Mouse (Mus musculus) right cerebral cortex, postnatal 4 days (tissue): ENCODE results near the gene Alg13.

Experiments used
- DNase-seq: peaks from one replicate; pipeline ENCODE4 v3.0.0-alpha.2; 2022

Alg13 gene

GRCm38 (mm10) chrX:144317548-144318163, at the start of gene Alg13:
Gene Alg13, plus strand, starts transcription at chrX:144317804.
- DNase-seq, result peak; percentile 80

- DNase-seq, result no peak
These were observed 49.0 kb upstream of the Alg13 start for GRCm38 (mm10) chrX:144268606-144269005.

GRCm38 (mm10) chrX:144301476-144301875, 16.1 kb upstream of the Alg13 start:
- no peak for DNase-seq

GRCm38 (mm10) chrX:144305659-144306058, 11.9 kb upstream of the Alg13 start:
- no peak for DNase-seq

GRCm38 (mm10) chrX:144314041-144314440, 3.6 kb upstream of the Alg13 start:
- no peak for DNase-seq

GRCm38 (mm10) chrX:144315028-144315427, 2.6 kb upstream of the Alg13 start:
- DNase-seq, result no peak

GRCm38 (mm10) chrX:144316004-144316403, 1.6 kb upstream of the Alg13 start:
- no peak for DNase-seq

- peak; percentile 15 for DNase-seq
These were observed 768 bp downstream of the Alg13 start for GRCm38 (mm10) chrX:144318164-144318979.

GRCm38 (mm10) chrX:144319366-144319765, 1.8 kb downstream of the Alg13 start:
- no peak for DNase-seq

- no peak for DNase-seq
These were observed 7.8 kb downstream of the Alg13 start for GRCm38 (mm10) chrX:144325375-144325774.

GRCm38 (mm10) chrX:144335332-144336015, 17.9 kb downstream of the Alg13 start:
- no peak for DNase-seq

GRCm38 (mm10) chrX:144337938-144338337, 20.3 kb downstream of the Alg13 start:
- no peak for DNase-seq

- DNase-seq, result no peak
These were observed 20.8 kb downstream of the Alg13 start for GRCm38 (mm10) chrX:144338355-144338754.

GRCm38 (mm10) chrX:144374196-144374595, 56.6 kb downstream of the Alg13 start:
- no peak for DNase-seq

- peak; percentile 52 for DNase-seq
These were observed 85.9 kb downstream of the Alg13 start for GRCm38 (mm10) chrX:144403526-144403925.

GRCm38 (mm10) chrX:144408036-144408435, 90.4 kb downstream of the Alg13 start:
- DNase-seq, result no peak

- no peak for DNase-seq
These were observed 102.7 kb downstream of the Alg13 start for GRCm38 (mm10) chrX:144420259-144420658.

- no peak for DNase-seq
These were observed 103.5 kb downstream of the Alg13 start for GRCm38 (mm10) chrX:144421091-144421490.

- DNase-seq, result no peak
These were observed 106.2 kb downstream of the Alg13 start for GRCm38 (mm10) chrX:144423848-144424247.
